Mouse (Mus musculus): ENCODE results near the gene Rabgap1l. TPM values are rescaled to one million over a fixed set of nuclear protein-coding genes. Genes with fewer than 3 reads are reported as not detected.

Gene Rabgap1l
- polyA plus RNA-seq, 1 experiment from 2014 or later = 24.0 TPM

DNA sequence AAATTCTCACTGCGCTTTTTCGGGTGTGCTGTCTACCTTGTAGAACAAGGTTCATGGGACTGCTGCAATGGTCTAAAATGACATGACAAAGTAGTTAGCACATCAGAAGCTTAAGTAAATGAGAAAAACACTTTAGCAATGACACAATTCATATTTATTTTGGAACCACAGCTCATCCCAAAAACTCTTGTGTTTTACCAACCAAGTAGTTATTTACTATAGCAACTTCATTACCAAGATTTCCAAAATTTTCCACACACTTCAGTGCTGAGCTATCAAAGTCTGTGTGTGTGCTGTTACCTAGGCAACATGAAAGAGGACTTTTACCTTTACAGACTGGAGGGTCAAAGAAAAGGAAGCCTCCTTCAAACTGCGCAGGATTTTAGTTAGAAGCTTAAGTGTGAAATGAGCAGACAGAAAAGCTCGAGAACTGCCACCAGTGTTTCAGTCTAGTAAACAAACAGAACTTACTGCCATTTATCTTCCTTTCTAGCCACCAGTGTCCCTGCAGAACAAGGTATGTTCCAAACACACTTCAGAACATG is 7.3 kb downstream of the Rabgap1l start:
- H3K27ac ChIP-seq = no peak overlapping the region
- H3K9me3 ChIP-seq = no peaks in the 10 kb centered on the region
- ATAC-seq (ENCODE audit: insufficient read depth, low FRiP score, low read depth) = no peak
- H3K4me1 ChIP-seq = no peaks in the 10 kb centered on the region
- H3K4me2 ChIP-seq = no peak overlapping the region
- 71% methylated on average over 4 of the region's 4 CpGs for WGBS
- no peaks in the 10 kb centered on the region for H3K27me3 ChIP-seq (replicated peaks)
- H3K4me3 ChIP-seq (replicated peaks) = no peak overlapping the region
- H3K36me3 ChIP-seq = no peaks in the 10 kb centered on the region
- H3K9ac ChIP-seq = no peak overlapping the region

- Histone ChIP-seq H3K9me3 (no peaks in the 10 kb centered on the region), H3K4me3 (replicated peaks) (no peak overlapping the region), H3K4me2 (no peak overlapping the region), H3K4me1 (no peaks in the 10 kb centered on the region), H3K36me3 (no peaks in the 10 kb centered on the region), H3K27ac (no peak overlapping the region), H3K27me3 (replicated peaks) (no peaks in the 10 kb centered on the region), H3K9ac (no peak overlapping the region)
- no peak for ATAC-seq (ENCODE audit: insufficient read depth, low FRiP score, low read depth)
- 83% methylated on average over 1 of the region's 1 CpGs for whole genome bisulfite sequencing
Measured at GRCm38 (mm10) chr1:160784122-160784521, 8.9 kb downstream of the Rabgap1l start.

GRCm38 (mm10) chr1:160774166-160774565 is 18.8 kb downstream of the Rabgap1l start:
- Histone ChIP-seq H3K9ac (no peak overlapping the region), H3K36me3 (no peaks in the 10 kb centered on the region), H3K27me3 (replicated peaks) (no peaks in the 10 kb centered on the region), H3K27ac (no peak overlapping the region), H3K4me2 (no peak overlapping the region), H3K4me1 (no peaks in the 10 kb centered on the region), H3K9me3 (no peaks in the 10 kb centered on the region), H3K4me3 (replicated peaks) (no peak overlapping the region)
- WGBS = 92% methylated on average over 1 of the region's 1 CpGs
- no peak for ATAC-seq (ENCODE audit: insufficient read depth, low FRiP score, low read depth)

- WGBS = 75% methylated on average over 2 of the region's 2 CpGs
- H3K4me1 ChIP-seq = no peaks in the 10 kb centered on the region
- no peaks in the 10 kb centered on the region for H3K36me3 ChIP-seq
- H3K4me3 ChIP-seq (replicated peaks) = no peak overlapping the region
- no peaks in the 10 kb centered on the region for H3K27me3 ChIP-seq (replicated peaks)
- H3K9me3 ChIP-seq = no peaks in the 10 kb centered on the region
- no peak overlapping the region for H3K9ac ChIP-seq
- H3K4me2 ChIP-seq = no peak overlapping the region
- H3K27ac ChIP-seq = no peak overlapping the region
- no peak for ATAC-seq (ENCODE audit: insufficient read depth, low FRiP score, low read depth)
Measured at GRCm38 (mm10) chr1:160765565-160765964, 27.4 kb downstream of the Rabgap1l start.

GRCm38 (mm10) chr1:160758243-160758642 is 34.8 kb downstream of the Rabgap1l start:
- Histone ChIP-seq H3K27ac (no peak overlapping the region), H3K9ac (no peak overlapping the region), H3K4me3 (replicated peaks) (no peak overlapping the region), H3K36me3 (no peaks in the 10 kb centered on the region), H3K27me3 (replicated peaks) (no peaks in the 10 kb centered on the region), H3K4me2 (no peak overlapping the region), H3K9me3 (no peaks in the 10 kb centered on the region), H3K4me1 (no peaks in the 10 kb centered on the region)
- no peak for ATAC-seq (ENCODE audit: insufficient read depth, low FRiP score, low read depth)
- 15% methylated on average over 3 of the region's 3 CpGs for WGBS

DNA sequence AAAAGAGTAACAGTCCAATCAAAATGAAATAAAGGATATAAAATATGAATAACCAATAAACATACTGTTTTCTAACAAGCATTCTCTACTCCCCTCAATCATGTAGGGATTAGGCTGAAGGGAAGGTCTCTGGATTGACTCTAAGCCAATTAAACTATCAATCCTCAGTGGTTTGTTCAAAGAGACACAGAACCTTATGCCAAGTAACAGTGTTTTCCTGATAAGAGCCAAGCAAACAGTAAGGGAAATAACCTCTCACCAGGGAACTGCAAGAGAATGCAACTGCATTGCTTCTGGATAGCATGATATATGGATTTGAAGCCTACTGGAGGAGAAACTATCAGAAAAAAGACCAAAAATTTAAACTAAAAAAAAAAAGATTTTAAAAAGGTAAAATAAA is 37.7 kb downstream of the Rabgap1l start:
- Histone ChIP-seq H3K36me3 (no peaks in the 10 kb centered on the region), H3K9ac (no peak overlapping the region)

DNA sequence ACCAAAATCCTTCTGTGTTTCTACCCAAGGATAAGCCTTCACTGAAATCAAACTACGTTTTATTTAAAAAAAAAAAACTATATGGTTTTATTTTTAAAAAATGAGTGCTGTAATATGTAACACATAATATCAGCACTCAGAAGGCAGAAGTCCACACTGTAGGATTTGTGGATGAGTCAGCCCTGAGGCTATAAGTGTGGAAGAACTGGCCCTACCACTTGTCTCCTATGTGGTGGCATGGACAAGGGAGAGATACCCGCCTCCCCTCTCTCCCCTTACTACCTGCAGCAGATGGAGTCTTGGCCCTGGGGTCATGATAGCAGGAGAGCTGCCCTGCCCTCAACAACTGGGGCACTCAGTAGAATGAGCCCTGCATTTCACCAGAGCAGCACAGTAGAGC is 42.4 kb downstream of the Rabgap1l start:
- Histone ChIP-seq H3K4me2 (no peak overlapping the region), H3K36me3 (no peaks in the 10 kb centered on the region), H3K9me3 (no peaks in the 10 kb centered on the region), H3K4me3 (replicated peaks) (no peak overlapping the region), H3K9ac (no peak overlapping the region), H3K27me3 (replicated peaks) (no peaks in the 10 kb centered on the region), H3K27ac (no peak overlapping the region), H3K4me1 (peaks cover 4% of the 10 kb centered on the region; the same call in 1 of the 2 replicates)
- no peak for ATAC-seq (ENCODE audit: insufficient read depth, low FRiP score, low read depth)
- 72% methylated on average over 2 of the region's 2 CpGs for WGBS

More for the DNA sequence above, 37.7 kb downstream of the Rabgap1l start:
- no peaks in the 10 kb centered on the region for H3K4me1 ChIP-seq
- ATAC-seq (ENCODE audit: insufficient read depth, low FRiP score, low read depth) = no peak
- no peak overlapping the region for H3K4me3 ChIP-seq (replicated peaks)
- no peaks in the 10 kb centered on the region for H3K9me3 ChIP-seq
- no peak overlapping the region for H3K27ac ChIP-seq
- H3K27me3 ChIP-seq (replicated peaks) = no peaks in the 10 kb centered on the region
- H3K4me2 ChIP-seq = no peak overlapping the region

GRCm38 (mm10) chr1:160746786-160747185 is 46.2 kb downstream of the Rabgap1l start:
- Histone ChIP-seq H3K4me2 (no peak overlapping the region), H3K9ac (no peak overlapping the region), H3K27me3 (replicated peaks) (no peaks in the 10 kb centered on the region), H3K9me3 (no peaks in the 10 kb centered on the region), H3K27ac (no peak overlapping the region), H3K36me3 (no peaks in the 10 kb centered on the region), H3K4me1 (peaks cover 4% of the 10 kb centered on the region; the same call in 1 of the 2 replicates), H3K4me3 (replicated peaks) (no peak overlapping the region)
- ATAC-seq (ENCODE audit: insufficient read depth, low FRiP score, low read depth) = no peak
- WGBS = 33% methylated on average over 7 of the region's 7 CpGs

DNA sequence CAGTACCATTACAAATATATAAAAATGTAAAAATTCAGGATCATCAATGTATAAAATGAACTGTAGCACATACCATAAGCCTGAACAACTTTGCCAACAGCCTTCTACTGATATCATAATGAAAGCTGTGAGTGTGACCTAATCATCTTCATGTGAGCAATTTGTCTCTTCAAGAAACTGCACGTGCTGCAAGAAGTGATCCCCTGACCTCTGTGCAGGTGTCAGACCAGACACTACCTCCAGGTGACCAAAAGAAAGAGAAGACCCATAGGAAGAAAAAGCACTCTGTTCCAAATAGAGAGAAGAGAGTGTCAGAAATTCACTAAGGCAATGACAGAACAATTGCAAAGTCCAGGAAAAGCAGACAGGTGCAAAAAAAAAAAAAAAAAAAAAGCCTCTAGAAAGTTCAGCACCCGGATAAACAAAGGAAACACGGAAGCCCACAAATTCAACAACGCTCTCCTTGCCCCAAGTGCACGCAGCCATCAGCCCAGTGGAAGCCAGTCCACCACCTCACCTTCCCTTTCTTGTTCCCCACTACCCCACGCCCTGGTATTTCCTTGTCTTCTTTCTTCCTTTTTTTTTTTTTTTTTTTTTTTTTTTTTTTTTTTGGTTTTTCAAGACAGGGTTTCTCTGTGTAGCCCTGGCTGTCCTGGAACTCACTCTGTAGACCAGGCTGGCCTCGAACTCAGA is 47.6 kb downstream of the Rabgap1l start:
- H3K4me3 ChIP-seq (replicated peaks) = no peak overlapping the region
- WGBS = 63% methylated on average over 7 of the region's 7 CpGs
- no peaks in the 10 kb centered on the region for H3K9me3 ChIP-seq
- H3K4me2 ChIP-seq = no peak overlapping the region
- no peak overlapping the region for H3K9ac ChIP-seq
- no peak overlapping the region for H3K27ac ChIP-seq
- ATAC-seq (ENCODE audit: insufficient read depth, low FRiP score, low read depth) = no peak
- peaks cover 4% of the 10 kb centered on the region; the same call in 1 of the 2 replicates for H3K4me1 ChIP-seq
- H3K27me3 ChIP-seq (replicated peaks) = no peaks in the 10 kb centered on the region
- H3K36me3 ChIP-seq = no peaks in the 10 kb centered on the region

GRCm38 (mm10) chr1:160744009-160744408 is 49.0 kb downstream of the Rabgap1l start:
- H3K4me3 ChIP-seq (replicated peaks) = no peak overlapping the region
- H3K4me2 ChIP-seq = no peak overlapping the region
- H3K4me1 ChIP-seq = peaks cover 4% of the 10 kb centered on the region; the same call in 1 of the 2 replicates
- no peak overlapping the region for H3K27ac ChIP-seq
- H3K27me3 ChIP-seq (replicated peaks) = no peaks in the 10 kb centered on the region
- no peak for ATAC-seq (ENCODE audit: insufficient read depth, low FRiP score, low read depth)
- no peak overlapping the region for H3K9ac ChIP-seq
- 43% methylated on average over 3 of the region's 3 CpGs for WGBS
- H3K9me3 ChIP-seq = no peaks in the 10 kb centered on the region
- no peaks in the 10 kb centered on the region for H3K36me3 ChIP-seq

- 3% methylated on average over 2 of the region's 2 CpGs for WGBS
- no peaks in the 10 kb centered on the region for H3K27me3 ChIP-seq (replicated peaks)
- H3K4me1 ChIP-seq = peaks cover 4% of the 10 kb centered on the region; the same call in 1 of the 2 replicates
- H3K4me2 ChIP-seq = no peak overlapping the region
- no peaks in the 10 kb centered on the region for H3K9me3 ChIP-seq
- no peaks in the 10 kb centered on the region for H3K36me3 ChIP-seq
- no peak for ATAC-seq (ENCODE audit: insufficient read depth, low FRiP score, low read depth)
- H3K4me3 ChIP-seq (replicated peaks) = no peak overlapping the region
- H3K27ac ChIP-seq = no peak overlapping the region
- no peak overlapping the region for H3K9ac ChIP-seq
Measured at GRCm38 (mm10) chr1:160743229-160743628, 49.8 kb downstream of the Rabgap1l start.

- ATAC-seq (ENCODE audit: insufficient read depth, low FRiP score, low read depth) = no peak
- WGBS = 48% methylated on average over 2 of the region's 2 CpGs
- H3K27me3 ChIP-seq (replicated peaks) = no peaks in the 10 kb centered on the region
Measured at GRCm38 (mm10) chr1:160740650-160741049, 52.4 kb downstream of the Rabgap1l start.

More at GRCm38 (mm10) chr1:160740650-160741049, 52.4 kb downstream of the Rabgap1l start:
- Histone ChIP-seq H3K9me3 (no peaks in the 10 kb centered on the region), H3K9ac (no peak overlapping the region), H3K4me2 (no peak overlapping the region), H3K36me3 (no peaks in the 10 kb centered on the region), H3K4me3 (replicated peaks) (no peak overlapping the region), H3K27ac (no peak overlapping the region), H3K4me1 (no peaks in the 10 kb centered on the region)
